ENCODE assay signal across 13 mouse cellular contexts in genomic region chr1:160357268-160357667, GRCm38 (mm10).
"Had no signal": no experiment of that assay in that cellular context is flagged by ENCODE, and none has a peak within 500 bp of the region (broad histone marks: within the 10 kb centered on the region; RNA-seq: fewer than 3 reads in every experiment).

No protein-coding gene starts in this region.

- H3K9me3 ChIP-seq: limb, embryonic 12.5 days; lung, embryonic 15.5 days; midbrain, embryonic 15.5 days; neural tube, embryonic 12.5 days had no signal

- H3K36me3 ChIP-seq: limb, embryonic 12.5 days; lung, embryonic 15.5 days; midbrain, embryonic 15.5 days; neural tube, embryonic 12.5 days had no signal

- H3K9ac ChIP-seq: limb, embryonic 12.5 days; lung, embryonic 15.5 days; midbrain, embryonic 15.5 days; neural tube, embryonic 12.5 days had no signal

- H3K27ac ChIP-seq: kidney, postnatal 0 days; layer of hippocampus, adult 2 months; limb, embryonic 12.5 days; lung, embryonic 15.5 days; macrophage; midbrain, embryonic 15.5 days; neural tube, embryonic 12.5 days had no signal

- H3K4me3 ChIP-seq: layer of hippocampus, adult 2 months; limb, embryonic 12.5 days; lung, embryonic 15.5 days; midbrain, embryonic 15.5 days; neural tube, embryonic 12.5 days had no signal

- ATAC-seq: midbrain, embryonic 15.5 days had no signal

- H3K4me2 ChIP-seq: limb, embryonic 12.5 days; lung, embryonic 15.5 days; midbrain, embryonic 15.5 days; neural tube, embryonic 12.5 days had no signal

- DNase-seq: kidney, adult 11 months; kidney, adult 9 months; kidney, postnatal 36 days; lung, postnatal 14 days; thymus, adult 18-20 months; thymus, postnatal 14 days had no signal

- H3K27me3 ChIP-seq: limb, embryonic 12.5 days; lung, embryonic 15.5 days; midbrain, embryonic 15.5 days; neural tube, embryonic 12.5 days had no signal

- H3K4me1 ChIP-seq: limb, embryonic 12.5 days; lung, embryonic 15.5 days; neural tube, embryonic 12.5 days had no signal
